Mouse (Mus musculus): ENCODE data around the gene Hspe1.
A peak's percentile ranks its signal among the peaks of the same experiment; 100 is the strongest.

Hspe1 gene

DNA sequence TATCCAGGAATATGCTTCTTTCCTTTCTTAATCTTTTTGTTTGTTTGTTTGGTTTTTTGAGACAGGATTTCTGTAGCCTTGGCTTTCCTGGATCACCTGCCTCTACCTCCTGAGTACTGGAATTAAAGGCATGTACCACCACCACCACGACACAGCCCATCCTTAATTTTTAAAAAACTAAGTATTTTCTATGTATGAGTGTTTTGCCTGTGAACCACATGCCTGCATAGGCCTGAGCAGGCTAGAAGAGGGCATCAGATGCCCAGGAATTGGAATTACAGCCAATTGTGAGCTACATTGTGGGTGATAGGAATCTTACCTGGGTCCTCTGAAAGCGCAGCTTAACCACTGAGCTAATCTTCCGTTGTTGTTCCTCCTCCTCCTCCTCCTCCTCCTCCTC is 46.4 kb downstream of the Hspe1 start:
- DNase-seq (ENCODE audit: low read depth): no peak

DNA sequence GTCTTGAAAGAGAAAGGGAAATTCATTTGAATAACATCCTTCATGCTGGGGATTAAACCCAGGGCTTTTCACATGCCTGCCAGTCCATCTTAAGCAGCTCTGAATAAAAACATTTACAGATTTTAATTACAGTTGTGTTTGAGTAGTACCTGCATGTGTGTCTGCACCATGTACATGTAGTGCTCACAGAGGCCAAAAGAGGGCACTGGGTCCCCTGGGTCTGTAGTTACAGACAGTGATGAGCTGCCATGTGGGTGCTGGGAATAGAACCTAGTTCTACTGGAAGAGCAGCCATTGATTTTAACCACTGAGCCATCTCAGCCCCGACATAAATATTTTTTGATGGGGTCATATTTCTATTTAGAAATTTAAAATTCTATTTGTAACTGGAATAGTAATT is 47.9 kb downstream of the Hspe1 start:
- peak; percentile 12 for DNase-seq (ENCODE audit: low read depth)
